Mouse (Mus musculus) olfactory bulb, adult 2 months (tissue): Measurements from ENCODE around the gene Tbx2.

Experiments
- CTCF ChIP-seq: fragments of 200-500 bp; IDR thresholded peaks from 2 replicates; pipeline ENCODE4 v1.5.1; 2012; ENCODE audit warnings: low read depth, mild to moderate bottlenecking, low read length, moderate library complexity; ENCODE audit not compliant: insufficient read depth
- POLR2A ChIP-seq: fragments of 200-500 bp; IDR thresholded peaks from 2 replicates; pipeline ENCODE4 v1.6.1; 2012; ENCODE audit warnings: mild to moderate bottlenecking, low read depth, low read length, moderate library complexity; ENCODE audit not compliant: insufficient read depth

GRCm38 (mm10) chr11:85841980-85842379 is 9.6 kb downstream of the Tbx2 start:
- TF ChIP-seq POLR2A (no peak), CTCF (peak; percentile 65)
